Mouse (Mus musculus) adrenal gland, adult 8-10 months (tissue): Measurements from ENCODE around the gene Itgb5. TPM values are rescaled to one million over a fixed set of nuclear protein-coding genes. Genes with fewer than 3 reads are reported as not detected.

ENCODE experiments used
- DNase-seq: peaks from one replicate; pipeline ENCODE4 v3.0.0; 2022
- total RNA-seq, 4 experiments: library from RNA; stranded (reverse); gene quantifications; 2 replicates each; pipeline ENCODE4 v1.2.4; 2022

Itgb5 gene
- total RNA-seq, 4 experiments from 2014 or later: 230 to 292 (median 261) TPM

- DNase-seq: no peak
Measured at GRCm38 (mm10) chr16:33832728-33833428, 3.4 kb downstream of the Itgb5 start.

GRCm38 (mm10) chr16:33833429-33833753 lies 3.9 kb downstream of the Itgb5 start:
- DNase-seq: no peak

- DNase-seq: peak; percentile 67
Measured at GRCm38 (mm10) chr16:33833781-33834482, 4.5 kb downstream of the Itgb5 start.

- DNase-seq: peak; percentile 66
Measured at GRCm38 (mm10) chr16:33836676-33837075, 7.2 kb downstream of the Itgb5 start.

- DNase-seq: no peak
Measured at GRCm38 (mm10) chr16:33837191-33837590, 7.7 kb downstream of the Itgb5 start.

GRCm38 (mm10) chr16:33840616-33841015 lies 11.2 kb downstream of the Itgb5 start:
- DNase-seq: no peak

- DNase-seq: no peak
Measured at GRCm38 (mm10) chr16:33842081-33842880, 12.8 kb downstream of the Itgb5 start.

GRCm38 (mm10) chr16:33844150-33844611 lies 14.7 kb downstream of the Itgb5 start:
- DNase-seq: no peak

- DNase-seq: no peak
Measured at GRCm38 (mm10) chr16:33844866-33845265, 15.4 kb downstream of the Itgb5 start.

GRCm38 (mm10) chr16:33853271-33853670 lies 23.8 kb downstream of the Itgb5 start:
- no peak for DNase-seq

GRCm38 (mm10) chr16:33858766-33859165 lies 29.3 kb downstream of the Itgb5 start:
- DNase-seq: no peak

GRCm38 (mm10) chr16:33859380-33859779 lies 29.9 kb downstream of the Itgb5 start:
- DNase-seq: no peak

- peak; percentile 92 for DNase-seq
Measured at GRCm38 (mm10) chr16:33859988-33860700, 30.7 kb downstream of the Itgb5 start.

- DNase-seq: no peak
Measured at GRCm38 (mm10) chr16:33862406-33862805, 32.9 kb downstream of the Itgb5 start.

- DNase-seq: no peak
Measured at GRCm38 (mm10) chr16:33863208-33863751, 33.8 kb downstream of the Itgb5 start.

GRCm38 (mm10) chr16:33870224-33870785 lies 40.8 kb downstream of the Itgb5 start:
- DNase-seq: no peak

- DNase-seq: no peak
Measured at GRCm38 (mm10) chr16:33870988-33871758, 41.7 kb downstream of the Itgb5 start.

GRCm38 (mm10) chr16:33871865-33872443 lies 42.5 kb downstream of the Itgb5 start:
- DNase-seq: no peak

GRCm38 (mm10) chr16:33873282-33873681 lies 43.8 kb downstream of the Itgb5 start:
- no peak for DNase-seq

- peak; percentile 76 for DNase-seq
Measured at GRCm38 (mm10) chr16:33878041-33878783, 48.7 kb downstream of the Itgb5 start.
